Mouse (Mus musculus): ENCODE data around the gene Mreg. TPM values are rescaled to one million over a fixed set of nuclear protein-coding genes. Genes with fewer than 3 reads are reported as not detected.
"Not testable (repeated sequence)": the region's sequence is repeated elsewhere in the genome, so short reads cannot be mapped to it uniquely, and the experiment has no call there.

Mreg gene
- polyA plus RNA-seq, 1 experiment from 2014 or later = 1.2 TPM

DNA sequence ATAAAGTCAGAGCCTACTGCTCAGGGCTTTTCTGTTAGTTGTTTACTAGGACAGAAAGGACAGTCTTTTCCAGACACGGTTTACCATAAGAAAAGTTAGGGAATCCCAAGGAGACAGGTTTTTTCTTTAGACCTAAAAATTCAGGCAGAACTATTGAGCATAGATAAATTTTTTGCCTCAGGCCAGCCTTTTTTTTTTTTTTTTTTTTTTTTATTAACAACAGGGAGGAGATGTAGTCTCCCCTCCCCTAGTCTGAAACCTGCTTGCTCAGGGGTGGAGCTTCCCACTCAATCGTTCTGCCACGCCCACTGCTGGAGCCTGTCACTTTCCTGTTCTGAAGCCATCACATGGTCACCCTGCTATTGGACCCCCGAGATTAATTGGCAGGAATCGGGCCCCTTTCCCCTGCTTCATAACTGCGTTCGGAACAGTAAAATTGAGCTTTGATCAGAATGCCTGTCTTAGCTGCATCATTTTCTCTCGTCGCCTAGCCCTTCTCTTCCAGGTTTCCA, 36.2 kb upstream of the Mreg start:
- not testable (repeated sequence) for H3K27me3 ChIP-seq (replicated peaks; ENCODE audit: control insufficient read depth, insufficient read depth, low read length); H3K4me1 ChIP-seq (ENCODE audit: control insufficient read depth, insufficient read depth, low read length); ATAC-seq; H3K36me3 ChIP-seq (ENCODE audit: control insufficient read depth, insufficient read depth, low read length); H3K4me2 ChIP-seq (ENCODE audit: low read length); H3K27ac ChIP-seq (ENCODE audit: low read depth, low read length); H3K9ac ChIP-seq (ENCODE audit: low read length); H3K4me3 ChIP-seq (ENCODE audit: low read depth, low read length); H3K9me3 ChIP-seq (replicated peaks; ENCODE audit: control insufficient read depth, low read length); DNase-seq (ENCODE audit: low spot score)
- 43% methylated on average over 9 of the region's 9 CpGs for WGBS

DNA sequence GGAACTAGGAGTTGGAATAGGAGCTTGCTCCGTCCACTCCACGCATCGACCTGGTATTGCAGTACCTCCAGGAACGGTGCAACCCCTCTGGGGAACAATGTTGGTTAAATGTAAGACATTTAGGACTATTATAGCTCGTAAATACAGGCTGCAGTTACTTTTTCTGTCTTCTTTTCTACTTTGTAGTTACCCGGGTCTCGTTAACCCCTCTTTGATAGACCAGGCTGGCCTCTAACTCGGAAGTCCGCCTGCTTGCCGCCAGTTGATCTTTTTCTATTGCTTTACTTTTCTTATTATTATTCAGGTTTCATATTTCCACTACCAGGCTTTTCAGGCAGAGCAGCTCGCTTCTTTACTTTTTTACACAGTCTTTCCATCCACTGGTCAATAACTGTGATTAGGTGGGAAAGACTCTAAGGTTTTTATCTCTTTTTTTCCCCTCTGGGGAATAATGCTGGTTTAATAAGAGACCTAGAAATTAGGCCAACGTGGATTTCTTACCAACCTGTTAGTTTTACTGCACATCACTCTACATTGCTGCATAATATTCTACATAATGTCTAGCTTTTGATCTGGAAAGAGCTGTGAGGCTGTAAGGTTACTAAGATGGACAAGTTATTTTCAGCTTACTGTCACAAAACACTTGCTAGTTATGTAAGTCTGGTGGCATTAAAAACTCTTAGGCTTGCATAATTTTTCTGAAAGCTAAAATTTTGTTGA, 32.4 kb upstream of the Mreg start:
- H3K4me1 ChIP-seq (ENCODE audit: control insufficient read depth, insufficient read depth, low read length) = no peaks in the 10 kb centered on the region
- 1% methylated on average over 12 of the region's 12 CpGs for WGBS
- no peaks in the 10 kb centered on the region for H3K36me3 ChIP-seq (ENCODE audit: control insufficient read depth, insufficient read depth, low read length)
- no peaks in the 10 kb centered on the region for H3K9me3 ChIP-seq (replicated peaks; ENCODE audit: control insufficient read depth, low read length)
- ATAC-seq = peak; percentile 80; the same call in 1 of the 2 replicates
- peak; percentile 79 for DNase-seq (ENCODE audit: low spot score)
- H3K4me3 ChIP-seq (ENCODE audit: low read depth, low read length) = peak overlapping the region; percentile 39
- H3K9ac ChIP-seq (ENCODE audit: low read length) = peak overlapping the region; percentile 89; the same call in 1 of the 2 replicates
- H3K4me2 ChIP-seq (ENCODE audit: low read length) = peak overlapping the region; percentile 51
- H3K27ac ChIP-seq (ENCODE audit: low read depth, low read length) = peak overlapping the region; percentile 97; the same call in 1 of the 2 replicates
- H3K27me3 ChIP-seq (replicated peaks; ENCODE audit: control insufficient read depth, insufficient read depth, low read length) = no peaks in the 10 kb centered on the region

DNA sequence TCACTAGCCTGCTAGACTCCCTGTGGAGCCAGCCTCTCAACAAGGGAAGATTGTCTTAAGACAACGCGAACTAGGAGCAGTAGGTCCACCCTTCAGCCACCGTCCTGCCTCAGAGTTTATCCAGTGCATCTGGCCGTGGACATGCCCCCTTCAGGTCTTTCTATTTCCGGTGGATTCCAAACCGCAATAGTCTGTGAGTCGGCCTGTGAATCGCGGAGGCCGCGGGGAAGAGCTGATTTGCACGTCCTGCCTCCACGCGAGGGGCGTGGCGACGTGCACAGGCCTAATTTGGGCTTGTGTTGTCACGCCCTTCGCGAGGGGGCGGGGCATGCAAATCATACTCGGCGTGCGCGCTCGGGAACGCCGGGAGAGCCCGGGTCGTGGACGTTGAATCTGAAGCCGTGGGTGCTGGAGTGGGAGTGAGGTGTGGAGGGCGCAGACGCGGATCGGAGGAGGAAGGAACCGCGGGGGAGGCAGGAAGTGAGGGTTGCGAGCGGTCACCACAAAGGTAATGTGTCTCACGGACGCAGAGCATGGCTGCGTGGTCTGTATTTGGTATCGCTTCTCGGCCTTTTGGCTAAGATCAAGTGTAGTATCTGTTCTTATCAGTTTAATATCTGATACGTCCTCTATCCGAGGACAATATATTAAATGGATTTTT, 31.7 kb upstream of the Mreg start:
- WGBS = 1% methylated on average over 46 of the region's 47 CpGs
- Histone ChIP-seq H3K4me1 (ENCODE audit: control insufficient read depth, insufficient read depth, low read length) (no peaks in the 10 kb centered on the region), H3K27ac (ENCODE audit: low read depth, low read length) (peak overlapping the region; percentile 97), H3K9me3 (replicated peaks; ENCODE audit: control insufficient read depth, low read length) (no peaks in the 10 kb centered on the region), H3K36me3 (ENCODE audit: control insufficient read depth, insufficient read depth, low read length) (no peaks in the 10 kb centered on the region), H3K27me3 (replicated peaks; ENCODE audit: control insufficient read depth, insufficient read depth, low read length) (no peaks in the 10 kb centered on the region), H3K9ac (ENCODE audit: low read length) (peak overlapping the region; percentile 89), H3K4me2 (ENCODE audit: low read length) (peak overlapping the region; percentile 51), H3K4me3 (ENCODE audit: low read depth, low read length) (peak overlapping the region; percentile 39)
- ATAC-seq (peak; percentile 97), DNase-seq (ENCODE audit: low spot score) (peak; percentile 97)

DNA sequence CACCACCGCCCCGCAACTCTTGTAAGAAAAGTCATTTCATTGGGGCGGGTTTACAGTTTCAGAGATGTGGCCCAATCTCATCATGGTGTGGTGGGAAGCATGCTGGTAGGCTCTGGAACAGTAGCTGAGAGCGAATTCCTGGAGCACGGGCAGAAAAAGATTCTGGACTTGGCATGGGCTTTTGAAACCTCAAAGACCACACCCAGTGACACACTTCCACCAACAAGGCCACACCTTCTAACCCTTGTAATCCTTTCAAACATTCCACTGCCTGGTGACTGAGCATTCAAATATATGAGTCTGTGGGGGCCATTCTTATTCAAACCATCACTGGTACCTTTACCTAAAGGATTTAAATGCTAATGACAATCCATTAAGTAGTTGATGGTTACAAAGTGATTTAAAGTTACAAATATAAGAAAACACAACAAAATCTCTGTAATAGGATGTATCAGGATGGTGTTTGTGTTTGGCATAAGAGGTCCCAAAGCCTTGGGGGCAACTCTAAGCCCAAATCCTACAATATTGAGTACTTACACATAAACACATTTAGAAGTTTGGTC, 30.6 kb upstream of the Mreg start:
- no peak overlapping the region for H3K27ac ChIP-seq (ENCODE audit: low read depth, low read length)
- DNase-seq (ENCODE audit: low spot score) = no peak
- no peak for ATAC-seq
- no peaks in the 10 kb centered on the region for H3K27me3 ChIP-seq (replicated peaks; ENCODE audit: control insufficient read depth, insufficient read depth, low read length)
- H3K36me3 ChIP-seq (ENCODE audit: control insufficient read depth, insufficient read depth, low read length) = no peaks in the 10 kb centered on the region
- H3K4me1 ChIP-seq (ENCODE audit: control insufficient read depth, insufficient read depth, low read length) = no peaks in the 10 kb centered on the region
- H3K9ac ChIP-seq (ENCODE audit: low read length) = no peak overlapping the region
- no peak overlapping the region for H3K4me2 ChIP-seq (ENCODE audit: low read length)
- WGBS = 89% methylated on average over 5 of the region's 5 CpGs
- no peaks in the 10 kb centered on the region for H3K9me3 ChIP-seq (replicated peaks; ENCODE audit: control insufficient read depth, low read length)
- H3K4me3 ChIP-seq (ENCODE audit: low read depth, low read length) = no peak overlapping the region

DNA sequence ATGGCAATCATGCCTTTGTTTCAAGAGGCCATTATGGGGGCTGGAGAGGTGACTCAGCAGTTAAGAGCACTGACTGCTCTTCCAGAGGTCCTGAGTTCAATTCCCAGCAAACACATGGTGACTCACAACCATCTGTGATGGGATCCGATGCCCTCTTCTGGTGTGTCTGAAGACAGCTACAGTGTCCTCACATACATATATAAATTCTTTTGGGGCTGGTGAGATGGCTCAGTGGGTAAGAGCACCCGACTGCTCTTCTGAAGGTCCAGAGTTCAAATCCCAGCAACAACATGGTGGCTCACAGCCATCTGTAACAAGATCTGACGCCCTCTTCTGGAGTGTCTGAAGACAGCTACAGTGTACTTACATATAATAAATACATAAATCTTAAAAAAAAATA, 27.0 kb upstream of the Mreg start:
- not testable (repeated sequence) for H3K9ac ChIP-seq (ENCODE audit: low read length); H3K9me3 ChIP-seq (replicated peaks; ENCODE audit: control insufficient read depth, low read length); H3K4me1 ChIP-seq (ENCODE audit: control insufficient read depth, insufficient read depth, low read length); H3K36me3 ChIP-seq (ENCODE audit: control insufficient read depth, insufficient read depth, low read length); H3K4me3 ChIP-seq (ENCODE audit: low read depth, low read length); H3K4me2 ChIP-seq (ENCODE audit: low read length); ATAC-seq; H3K27me3 ChIP-seq (replicated peaks; ENCODE audit: control insufficient read depth, insufficient read depth, low read length); H3K27ac ChIP-seq (ENCODE audit: low read depth, low read length); DNase-seq (ENCODE audit: low spot score)
- WGBS = 82% methylated on average over 3 of the region's 3 CpGs

DNA sequence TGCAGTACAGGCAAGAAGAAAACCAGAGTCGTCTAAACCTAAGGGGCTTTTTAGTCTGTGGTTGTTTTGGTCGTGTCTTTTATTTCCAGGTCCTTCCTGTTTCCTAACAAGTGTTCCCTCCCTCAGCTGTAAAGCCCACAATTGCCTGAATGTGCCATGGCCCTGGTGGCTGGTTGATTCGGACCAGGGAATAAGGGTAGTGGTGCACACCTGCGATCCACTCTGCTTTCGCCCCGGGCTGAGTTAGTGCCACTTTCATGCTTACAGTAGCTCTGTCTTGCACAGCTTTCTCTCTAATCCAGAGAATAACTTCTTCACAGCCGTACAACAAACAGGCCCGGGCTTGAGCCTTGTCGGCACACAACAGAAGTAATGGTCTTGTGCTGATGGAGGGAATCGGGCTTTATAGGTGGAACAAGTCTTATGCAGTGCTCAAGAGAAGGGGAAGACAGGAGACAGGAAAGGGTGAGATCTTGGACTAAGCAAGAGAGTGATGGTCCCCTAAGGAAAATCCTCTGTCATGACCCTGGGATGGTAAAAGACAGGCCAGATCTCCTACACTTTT, 26.0 kb upstream of the Mreg start:
- no peak overlapping the region for H3K4me3 ChIP-seq (ENCODE audit: low read depth, low read length)
- no peak for ATAC-seq
- H3K27me3 ChIP-seq (replicated peaks; ENCODE audit: control insufficient read depth, insufficient read depth, low read length) = 0 out of 2 replicates have a peak, but pooled peaks cover under 1% of the 10 kb centered on the region

DNA sequence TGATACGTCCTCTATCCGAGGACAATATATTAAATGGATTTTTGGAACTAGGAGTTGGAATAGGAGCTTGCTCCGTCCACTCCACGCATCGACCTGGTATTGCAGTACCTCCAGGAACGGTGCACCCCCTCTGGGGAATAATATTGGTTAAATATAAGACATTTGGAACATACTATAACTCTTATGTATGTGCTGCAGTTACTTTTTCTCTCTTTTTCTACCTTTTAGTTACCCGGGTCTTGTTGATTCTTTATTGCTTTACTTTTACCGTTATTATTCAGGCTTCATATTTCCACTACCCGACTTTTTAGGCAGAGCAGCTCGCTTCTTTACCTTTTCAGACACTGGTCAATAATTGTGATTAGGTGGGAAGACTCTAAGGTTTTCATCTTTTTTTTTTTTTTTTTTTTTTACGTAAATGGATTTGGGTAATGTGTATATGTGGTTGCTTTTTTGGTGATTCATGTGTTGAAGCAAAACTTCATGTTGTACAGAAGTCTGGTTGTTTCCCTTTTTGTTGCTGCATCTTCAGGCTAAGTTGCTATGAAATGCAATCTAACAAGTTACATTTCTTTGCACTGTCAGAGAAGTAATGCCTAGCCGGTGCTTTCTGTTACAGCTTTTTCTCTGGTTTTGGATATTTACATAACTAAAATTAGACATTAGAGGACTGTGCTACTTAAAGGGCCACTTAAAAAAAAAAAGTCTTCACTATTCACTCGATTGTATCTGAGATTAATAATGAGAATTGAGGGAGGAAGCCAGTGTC, 25.1 kb upstream of the Mreg start:
- ATAC-seq (no peak), DNase-seq (ENCODE audit: low spot score) (no peak)
- WGBS = 11% methylated on average over 10 of the region's 13 CpGs
- Histone ChIP-seq H3K36me3 (ENCODE audit: control insufficient read depth, insufficient read depth, low read length) (no peaks in the 10 kb centered on the region), H3K4me2 (ENCODE audit: low read length) (peak overlapping the region; percentile 40), H3K9ac (ENCODE audit: low read length) (no peak overlapping the region), H3K4me3 (ENCODE audit: low read depth, low read length) (0 out of 2 replicates have a peak overlapping the region, but pooled peaks have one; percentile 15), H3K9me3 (replicated peaks; ENCODE audit: control insufficient read depth, low read length) (no peaks in the 10 kb centered on the region), H3K27me3 (replicated peaks; ENCODE audit: control insufficient read depth, insufficient read depth, low read length) (0 out of 2 replicates have a peak, but pooled peaks cover 3% of the 10 kb centered on the region), H3K27ac (ENCODE audit: low read depth, low read length) (no peak overlapping the region), H3K4me1 (ENCODE audit: control insufficient read depth, insufficient read depth, low read length) (no peaks in the 10 kb centered on the region)

More for the DNA sequence above, 26.0 kb upstream of the Mreg start:
- H3K9me3 ChIP-seq (replicated peaks; ENCODE audit: control insufficient read depth, low read length) = no peaks in the 10 kb centered on the region
- H3K9ac ChIP-seq (ENCODE audit: low read length) = no peak overlapping the region
- no peak overlapping the region for H3K27ac ChIP-seq (ENCODE audit: low read depth, low read length)
- WGBS = 66% methylated on average over 10 of the region's 10 CpGs
- DNase-seq (ENCODE audit: low spot score) = no peak
- H3K4me2 ChIP-seq (ENCODE audit: low read length) = no peak overlapping the region
- H3K4me1 ChIP-seq (ENCODE audit: control insufficient read depth, insufficient read depth, low read length) = no peaks in the 10 kb centered on the region
- H3K36me3 ChIP-seq (ENCODE audit: control insufficient read depth, insufficient read depth, low read length) = no peaks in the 10 kb centered on the region

DNA sequence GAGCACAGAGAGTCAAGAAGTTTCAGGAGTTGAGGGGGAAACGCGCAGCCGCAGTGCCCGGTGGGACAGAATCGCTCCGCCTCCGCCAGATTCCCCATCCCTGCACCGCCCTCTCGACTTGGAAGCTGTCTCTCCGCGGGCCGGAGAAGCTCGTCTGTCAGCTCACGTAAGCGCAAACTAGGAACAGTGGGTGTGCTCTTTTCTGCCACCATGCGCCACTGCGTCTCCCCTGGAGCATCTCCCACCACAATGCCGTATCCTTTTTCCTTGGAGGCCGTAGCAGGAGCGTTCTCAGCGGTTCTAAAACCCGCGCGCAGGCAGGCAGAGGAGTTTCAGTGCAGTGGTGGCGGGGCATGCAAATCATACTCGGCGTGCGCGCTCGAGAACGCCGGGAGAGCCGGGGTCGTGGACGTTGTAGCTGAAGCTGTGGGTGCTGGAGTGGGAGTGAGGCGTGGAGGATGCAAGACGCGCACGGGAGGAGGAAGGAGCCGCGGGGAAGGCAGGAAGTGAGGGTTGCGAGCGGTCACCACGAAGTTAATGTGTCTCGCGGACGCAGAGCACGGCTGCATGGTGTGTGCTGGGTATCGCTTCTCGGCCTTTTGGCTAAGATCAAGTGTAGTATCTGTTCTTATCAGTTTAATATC, 24.4 kb upstream of the Mreg start:
- not testable (repeated sequence) for H3K4me1 ChIP-seq (ENCODE audit: control insufficient read depth, insufficient read depth, low read length); H3K36me3 ChIP-seq (ENCODE audit: control insufficient read depth, insufficient read depth, low read length); H3K27me3 ChIP-seq (replicated peaks; ENCODE audit: control insufficient read depth, insufficient read depth, low read length); H3K9me3 ChIP-seq (replicated peaks; ENCODE audit: control insufficient read depth, low read length)
- ATAC-seq (peak; percentile 92), DNase-seq (ENCODE audit: low spot score) (peak; percentile 87)
- H3K4me2 ChIP-seq (ENCODE audit: low read length) = peak overlapping the region; percentile 59
- peak overlapping the region; percentile 47 for H3K4me3 ChIP-seq (ENCODE audit: low read depth, low read length)
- H3K27ac ChIP-seq (ENCODE audit: low read depth, low read length) = peak overlapping the region; percentile 63; the same call in 1 of the 2 replicates
- peak overlapping the region; percentile 64 for H3K9ac ChIP-seq (ENCODE audit: low read length)
- 0% methylated on average over 35 of the region's 50 CpGs for WGBS
